Mouse (Mus musculus) small intestine, adult 2 months (tissue): ENCODE results near the gene Stim1. TPM values are rescaled to one million over a fixed set of nuclear protein-coding genes. Genes with fewer than 3 reads are reported as not detected.

Experiments used
- H3K27ac ChIP-seq: fragments of 200-500 bp; 2 replicates; pipeline ENCODE4 v1.5.1; 2012; ENCODE audit warnings: low read depth, low read length, control low read depth, inconsistent platforms; ENCODE audit not compliant: insufficient read depth
- H3K27me3 ChIP-seq: fragments of 200-500 bp; 2 replicates; pipeline ENCODE4 v1.6.1; 2012; ENCODE audit warnings: mild to moderate bottlenecking, moderate library complexity, low read length, inconsistent platforms; ENCODE audit not compliant: control insufficient read depth, insufficient read depth
- H3K36me3 ChIP-seq: fragments of 200-500 bp; 2 replicates; pipeline ENCODE4 v1.6.1; 2012; ENCODE audit warnings: mild to moderate bottlenecking, low read length, control low read depth, inconsistent platforms; ENCODE audit not compliant: control insufficient read depth, insufficient read depth
- H3K4me1 ChIP-seq: fragments of 200-500 bp; 2 replicates; pipeline ENCODE4 v1.6.1; 2012; ENCODE audit warnings: low read length, inconsistent platforms, mixed read lengths; ENCODE audit not compliant: control insufficient read depth, insufficient read depth, insufficient read length
- H3K4me3 ChIP-seq: fragments of 200-500 bp; 2 replicates; pipeline ENCODE4 v1.5.1; 2012; ENCODE audit warnings: low read depth, mild to moderate bottlenecking, control low read depth, inconsistent platforms, low read length, moderate library complexity
- CTCF ChIP-seq: fragments of 200-500 bp; IDR thresholded peaks from 2 replicates; pipeline ENCODE4 v1.5.1; 2012; ENCODE audit warnings: low read depth, mild to moderate bottlenecking, control low read depth, inconsistent platforms, low read length, moderate library complexity, mixed read lengths; ENCODE audit not compliant: insufficient replicate concordance, insufficient read length; ENCODE audit errors: extremely low read depth
- POLR2A ChIP-seq: fragments of 200-500 bp; IDR thresholded peaks from 2 replicates; pipeline ENCODE4 v1.6.1; 2012; ENCODE audit warnings: low read depth, mild to moderate bottlenecking, control low read depth, inconsistent platforms, low read length, moderate library complexity
- WGBS: fragments of 180-500 bp; shearing (Covaris S2); methylation state at CpG from one replicate; pipeline ENCODE4 v1.1.7; 2018; 5-methylcytosine and 5-hydroxymethylcytosine counted together
- polyA plus RNA-seq: library from polyadenylated mRNA; depleted of rRNA; stranded (reverse); fragments of >200 nt; gene quantifications from 2 replicates; pipeline ENCODE4 v1.2.3, GENCODE M21; 2012

Stim1 gene
- polyA plus RNA-seq, 1 experiment: 20.7 TPM

DNA sequence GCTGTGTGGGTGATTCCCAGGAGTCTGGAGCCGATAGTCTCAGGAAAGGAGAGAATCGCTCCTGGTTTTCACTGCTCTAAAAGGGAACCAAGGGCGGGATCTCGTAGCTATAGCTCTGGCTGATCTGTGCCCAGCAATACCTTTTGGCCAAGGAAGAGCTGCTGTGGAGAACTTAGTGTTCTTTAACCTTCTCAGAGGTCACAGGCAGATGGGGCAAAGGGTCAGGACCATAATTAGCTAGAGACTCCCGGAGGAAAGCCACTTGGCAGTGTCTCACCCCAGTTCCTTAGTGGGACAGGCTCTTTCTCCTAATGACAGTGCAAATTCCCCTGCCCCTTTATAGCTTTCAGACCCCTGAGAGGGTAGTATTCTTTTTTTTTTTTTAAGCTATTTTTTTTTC, 43.2 kb downstream of the Stim1 start:
- no peak for TF ChIP-seq CTCF
- no peak for TF ChIP-seq POLR2A
- H3K36me3 ChIP-seq: no peaks in the 10 kb centered on the region
- WGBS: 78% methylated on average over 5 of the region's 5 CpGs

DNA sequence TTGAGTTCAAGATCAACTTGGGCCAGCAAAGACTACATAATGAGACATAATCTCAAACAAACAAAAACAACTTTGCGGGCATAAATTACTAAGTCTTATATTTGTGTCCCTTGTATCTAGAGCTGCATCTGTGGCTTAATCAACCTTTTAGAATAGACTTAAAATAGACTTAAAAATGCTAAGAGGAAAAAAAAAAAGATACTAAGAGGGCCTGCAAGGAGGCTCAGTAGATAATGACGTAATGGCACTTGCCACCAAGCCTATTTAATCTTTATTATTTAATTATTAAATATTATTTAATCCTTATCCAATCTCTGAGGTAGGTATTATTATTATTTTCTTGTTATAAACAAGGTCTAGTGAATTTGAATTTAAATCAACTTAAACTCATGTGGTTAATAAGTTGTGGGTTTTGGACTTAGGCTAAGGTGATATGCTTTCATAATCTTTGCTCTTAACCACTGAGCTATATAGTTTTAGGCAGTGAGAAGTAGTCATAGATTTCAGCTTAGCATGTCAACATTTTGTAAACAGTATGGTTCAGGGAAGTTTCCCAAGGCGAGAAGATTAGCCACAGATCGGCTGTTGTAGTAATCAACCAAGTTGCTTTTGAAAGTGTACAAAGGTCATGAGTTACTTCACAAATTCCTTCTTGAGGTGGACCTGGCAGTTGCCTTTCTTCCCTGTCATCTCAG, 45.4 kb downstream of the Stim1 start:
- no peaks in the 10 kb centered on the region for H3K36me3 ChIP-seq
- WGBS: 43% methylated on average over 4 of the region's 4 CpGs
- no peak for TF ChIP-seq CTCF
- no peak for TF ChIP-seq POLR2A
- no peak overlapping the region for H3K4me3 ChIP-seq
- H3K4me1 ChIP-seq: peaks cover 8% of the 10 kb centered on the region; the same call in 1 of the 2 replicates
- H3K27me3 ChIP-seq: no peaks in the 10 kb centered on the region
- H3K27ac ChIP-seq: no peak overlapping the region

More for the DNA sequence above, 43.2 kb downstream of the Stim1 start:
- Histone ChIP-seq H3K27me3 (no peaks in the 10 kb centered on the region), H3K4me1 (peaks cover 8% of the 10 kb centered on the region; the same call in 1 of the 2 replicates), H3K27ac (no peak overlapping the region), H3K4me3 (no peak overlapping the region)

GRCm38 (mm10) chr7:102313535-102313863, 45.9 kb downstream of the Stim1 start:
- TF ChIP-seq POLR2A (no peak), CTCF (no peak)
- Histone ChIP-seq H3K4me3 (no peak overlapping the region), H3K36me3 (no peaks in the 10 kb centered on the region), H3K27ac (no peak overlapping the region), H3K27me3 (no peaks in the 10 kb centered on the region), H3K4me1 (peaks cover 8% of the 10 kb centered on the region; the same call in 1 of the 2 replicates)
- 21% methylated on average over 2 of the region's 2 CpGs for WGBS

GRCm38 (mm10) chr7:102314107-102314506, 46.5 kb downstream of the Stim1 start:
- H3K27ac ChIP-seq: no peak overlapping the region
- no peak for TF ChIP-seq POLR2A
- TF ChIP-seq CTCF: no peak
- H3K27me3 ChIP-seq: no peaks in the 10 kb centered on the region
- no peak overlapping the region for H3K4me3 ChIP-seq
- peaks cover 8% of the 10 kb centered on the region; the same call in 1 of the 2 replicates for H3K4me1 ChIP-seq
- H3K36me3 ChIP-seq: no peaks in the 10 kb centered on the region
- 15% methylated on average over 1 of the region's 1 CpGs for WGBS

DNA sequence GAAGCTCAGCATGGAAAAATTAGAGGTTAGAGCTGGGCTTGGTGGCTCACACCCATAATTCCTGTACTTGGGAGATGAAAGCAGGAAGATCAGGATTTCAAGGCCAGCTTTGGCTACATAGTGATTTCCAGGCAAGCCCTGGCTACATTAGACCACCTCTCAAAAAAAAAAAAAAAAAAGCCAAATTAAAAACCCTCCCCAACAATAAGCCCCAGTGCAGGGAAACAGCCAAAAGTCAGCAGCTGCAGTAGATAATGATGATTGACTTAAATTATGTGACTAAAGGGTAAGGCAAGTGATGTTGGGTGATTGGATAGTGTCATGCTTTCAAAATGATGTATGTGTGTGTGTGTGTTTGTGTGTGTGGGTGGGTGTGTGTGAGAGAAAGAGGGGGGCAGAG, 47.3 kb downstream of the Stim1 start:
- no peaks in the 10 kb centered on the region for H3K36me3 ChIP-seq
- no peaks in the 10 kb centered on the region for H3K27me3 ChIP-seq
- no peak overlapping the region for H3K27ac ChIP-seq
- no peak for TF ChIP-seq POLR2A
- H3K4me1 ChIP-seq: peaks cover 8% of the 10 kb centered on the region; the same call in 1 of the 2 replicates
- H3K4me3 ChIP-seq: no peak overlapping the region

DNA sequence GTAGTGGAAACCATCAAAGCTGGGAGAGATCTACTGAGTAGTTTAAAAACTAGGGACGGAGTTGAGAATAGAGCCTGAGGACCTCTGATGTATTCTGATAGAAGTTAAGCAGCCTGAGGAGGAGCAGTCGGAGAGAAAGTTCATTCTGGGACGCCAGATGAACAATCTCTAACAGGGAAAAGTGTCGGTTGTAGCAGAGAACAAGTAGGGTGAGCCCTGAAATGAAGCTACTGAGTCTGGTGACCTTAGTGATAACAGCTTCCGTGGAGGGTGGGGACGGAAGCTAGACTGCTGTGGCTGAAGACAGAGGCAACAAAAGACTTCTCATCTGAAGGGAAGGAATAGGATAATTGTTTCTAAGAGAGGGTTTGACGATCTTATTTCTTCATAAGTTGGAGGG, 47.8 kb downstream of the Stim1 start:
- Histone ChIP-seq H3K4me3 (no peak overlapping the region), H3K36me3 (no peaks in the 10 kb centered on the region), H3K27ac (no peak overlapping the region), H3K4me1 (peaks cover 8% of the 10 kb centered on the region; the same call in 1 of the 2 replicates), H3K27me3 (no peaks in the 10 kb centered on the region)
- WGBS: 27% methylated on average over 7 of the region's 7 CpGs
- TF ChIP-seq POLR2A: no peak
- no peak for TF ChIP-seq CTCF

GRCm38 (mm10) chr7:102317583-102318168, 50.1 kb downstream of the Stim1 start:
- Histone ChIP-seq H3K36me3 (no peaks in the 10 kb centered on the region), H3K27ac (no peak overlapping the region), H3K27me3 (no peaks in the 10 kb centered on the region), H3K4me3 (no peak overlapping the region), H3K4me1 (peaks cover 4% of the 10 kb centered on the region; the same call in 1 of the 2 replicates)
- 65% methylated on average over 3 of the region's 3 CpGs for WGBS
- TF ChIP-seq POLR2A (no peak), CTCF (no peak)
